Mouse (Mus musculus) hindbrain, embryonic 12.5 days (tissue): ENCODE measurements around the gene Ebf1. TPM values are rescaled to one million over a fixed set of nuclear protein-coding genes. Genes with fewer than 3 reads are reported as not detected.
A peak's percentile ranks its signal among the peaks of the same experiment; 100 is the strongest.

Source experiments
- ATAC-seq: fragments of 200-750 bp; cut with Nextera tagmentation; 2 replicates; pipeline ENCODE4 v1.8.0; 2017; ENCODE audit warnings: moderate TSS enrichment; ENCODE audit not compliant: low FRiP score
- H3K27ac ChIP-seq: fragments of 300-500 bp; sonication (generic); 2 replicates; pipeline ENCODE4 v1.5.1; 2016; ENCODE audit warnings: mild to moderate bottlenecking
- H3K27me3 ChIP-seq: fragments of 300-500 bp; sonication (generic); 2 replicates; pipeline ENCODE4 v1.6.1; 2016; ENCODE audit warnings: mild to moderate bottlenecking
- H3K36me3 ChIP-seq: fragments of 300-500 bp; sonication (generic); 2 replicates; pipeline ENCODE4 v1.6.1; 2016; ENCODE audit warnings: mild to moderate bottlenecking
- H3K4me1 ChIP-seq: fragments of 300-500 bp; sonication (generic); 2 replicates; pipeline ENCODE4 v1.6.1; 2016
- H3K4me2 ChIP-seq: fragments of 300-500 bp; sonication (generic); replicated peaks from 2 replicates; pipeline ENCODE4 v1.6.1; 2016; ENCODE audit warnings: mild to moderate bottlenecking
- H3K4me3 ChIP-seq: fragments of 300-500 bp; sonication (generic); 2 replicates; pipeline ENCODE4 v1.5.1; 2016; ENCODE audit warnings: mild to moderate bottlenecking
- H3K9ac ChIP-seq: fragments of 300-500 bp; sonication (generic); 2 replicates; pipeline ENCODE4 v1.6.1; 2016; ENCODE audit warnings: mild to moderate bottlenecking, moderate library complexity
- H3K9me3 ChIP-seq: fragments of 300-500 bp; sonication (generic); replicated peaks from 2 replicates; pipeline ENCODE4 v1.6.1; 2016; ENCODE audit warnings: mild to moderate bottlenecking
- WGBS: fragments of 180-500 bp; shearing (Covaris S2); methylation state at CpG from one replicate; pipeline ENCODE4 v1.1.7; 2016; 5-methylcytosine and 5-hydroxymethylcytosine counted together
- polyA plus RNA-seq: library from polyadenylated mRNA; unstranded; fragments of >200 nt; fragmentation: Nextera tagmentation; extraction: Ambion mirVana; gene quantifications from 2 replicates; pipeline ENCODE4 v1.2.1, GENCODE M21; 2016

The Ebf1 gene
- polyA plus RNA-seq, 1 experiment from 2014 or later: 111 TPM

DNA sequence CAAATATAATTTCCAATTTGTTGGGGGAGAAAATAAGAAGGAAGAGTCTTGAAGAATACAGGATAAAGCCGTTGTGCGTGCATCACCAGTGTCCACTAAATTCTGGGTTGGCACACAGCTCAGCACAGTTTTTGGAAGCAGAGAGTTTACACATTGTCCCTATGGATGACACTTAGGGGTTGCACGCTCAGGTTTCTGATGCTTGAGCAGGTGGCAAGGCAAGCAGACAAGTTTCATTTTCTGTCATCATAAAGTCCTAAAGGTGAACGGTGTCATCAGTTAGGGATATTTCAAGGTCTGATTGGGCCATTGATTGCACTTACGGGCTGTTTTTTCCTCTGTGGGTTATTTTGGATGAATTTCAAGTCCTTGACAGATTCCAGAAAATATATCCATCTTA lies 97.1 kb downstream of the Ebf1 start:
- 93% methylated on average over 5 of the region's 5 CpGs for WGBS
- no peak for ATAC-seq
- Histone ChIP-seq H3K9me3 (no peaks in the 10 kb centered on the region), H3K36me3 (no peaks in the 10 kb centered on the region), H3K27ac (no peak overlapping the region), H3K4me1 (peaks cover 22% of the 10 kb centered on the region; the same call in 1 of the 2 replicates), H3K9ac (no peak overlapping the region), H3K4me3 (no peak overlapping the region), H3K4me2 (no peak overlapping the region), H3K27me3 (no peaks in the 10 kb centered on the region)

DNA sequence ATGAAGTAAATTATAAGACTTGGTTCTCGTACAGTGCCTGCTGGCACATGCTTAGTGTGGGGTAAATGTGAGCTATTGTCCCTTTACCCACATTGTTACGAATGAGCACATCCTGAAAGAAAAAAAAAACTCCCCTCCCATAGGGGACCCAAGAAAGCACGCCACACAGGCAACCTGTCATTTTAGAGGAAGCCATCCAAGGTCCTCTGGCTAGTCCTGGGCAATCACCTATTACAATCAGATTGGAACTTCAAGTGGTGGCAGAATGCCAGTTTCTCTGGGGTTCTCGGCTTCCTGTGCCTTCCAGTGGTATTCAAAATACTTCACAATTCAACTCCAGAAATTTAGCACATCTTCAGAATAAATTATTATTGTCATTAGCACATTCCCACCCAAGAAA lies 98.7 kb downstream of the Ebf1 start:
- no peak for ATAC-seq
- no peaks in the 10 kb centered on the region for H3K27me3 ChIP-seq
- H3K4me2 ChIP-seq: no peak overlapping the region
- no peak overlapping the region for H3K9ac ChIP-seq
- no peaks in the 10 kb centered on the region for H3K36me3 ChIP-seq
- no peaks in the 10 kb centered on the region for H3K9me3 ChIP-seq
- 64% methylated on average over 4 of the region's 4 CpGs for WGBS
- no peak overlapping the region for H3K27ac ChIP-seq
- no peak overlapping the region for H3K4me3 ChIP-seq
- H3K4me1 ChIP-seq: peaks cover 20% of the 10 kb centered on the region; the same call in 1 of the 2 replicates

DNA sequence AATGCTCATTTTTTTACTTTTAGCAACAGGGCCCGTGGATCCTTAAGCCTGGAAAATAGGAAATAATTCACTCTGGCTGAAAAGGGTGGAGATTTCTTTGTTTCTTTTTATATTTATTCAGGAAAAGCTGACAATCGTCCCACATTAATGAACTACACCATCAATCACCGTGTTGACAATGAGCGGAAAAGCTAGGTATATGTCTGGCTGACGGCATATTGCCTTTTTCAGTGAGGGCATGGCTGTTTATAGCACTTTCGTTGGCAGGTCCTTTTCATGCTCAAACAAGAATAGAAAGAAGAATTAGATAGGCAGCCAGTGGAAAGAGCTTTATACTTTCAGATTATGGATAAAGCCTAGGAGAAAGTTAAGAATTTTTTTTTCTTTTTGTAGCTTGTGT lies 99.8 kb downstream of the Ebf1 start:
- H3K4me3 ChIP-seq: no peak overlapping the region
- no peak overlapping the region for H3K9ac ChIP-seq
- 45% methylated on average over 6 of the region's 6 CpGs for WGBS
- no peak overlapping the region for H3K27ac ChIP-seq
- peaks cover 20% of the 10 kb centered on the region; the same call in 1 of the 2 replicates for H3K4me1 ChIP-seq
- no peak overlapping the region for H3K4me2 ChIP-seq
- no peaks in the 10 kb centered on the region for H3K9me3 ChIP-seq
- no peaks in the 10 kb centered on the region for H3K36me3 ChIP-seq
- no peaks in the 10 kb centered on the region for H3K27me3 ChIP-seq
- ATAC-seq: no peak

DNA sequence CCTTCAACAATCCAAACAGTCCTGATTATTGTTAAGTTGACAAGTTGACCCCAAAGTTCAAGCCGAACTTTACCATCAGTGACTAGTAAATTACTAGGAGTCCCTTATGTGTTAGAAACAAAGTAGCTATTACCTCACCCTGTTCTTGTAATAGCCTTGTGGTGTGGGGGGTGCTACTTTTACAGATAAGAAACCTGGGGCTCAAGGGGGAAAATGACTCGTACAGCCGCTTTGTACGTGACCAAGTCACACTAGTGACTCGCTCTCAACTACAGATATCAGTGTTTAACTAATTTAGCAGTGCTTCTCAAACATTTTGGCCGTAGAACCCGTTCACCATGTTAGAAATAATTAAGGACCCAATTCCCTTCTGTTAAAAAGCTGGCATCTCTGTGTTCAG lies 100.5 kb downstream of the Ebf1 start:
- Histone ChIP-seq H3K36me3 (no peaks in the 10 kb centered on the region), H3K27ac (no peak overlapping the region), H3K4me3 (no peak overlapping the region), H3K9me3 (no peaks in the 10 kb centered on the region), H3K4me1 (peaks cover 19% of the 10 kb centered on the region; the same call in 1 of the 2 replicates), H3K9ac (no peak overlapping the region), H3K4me2 (no peak overlapping the region), H3K27me3 (no peaks in the 10 kb centered on the region)
- 83% methylated on average over 7 of the region's 7 CpGs for WGBS
- no peak for ATAC-seq

DNA sequence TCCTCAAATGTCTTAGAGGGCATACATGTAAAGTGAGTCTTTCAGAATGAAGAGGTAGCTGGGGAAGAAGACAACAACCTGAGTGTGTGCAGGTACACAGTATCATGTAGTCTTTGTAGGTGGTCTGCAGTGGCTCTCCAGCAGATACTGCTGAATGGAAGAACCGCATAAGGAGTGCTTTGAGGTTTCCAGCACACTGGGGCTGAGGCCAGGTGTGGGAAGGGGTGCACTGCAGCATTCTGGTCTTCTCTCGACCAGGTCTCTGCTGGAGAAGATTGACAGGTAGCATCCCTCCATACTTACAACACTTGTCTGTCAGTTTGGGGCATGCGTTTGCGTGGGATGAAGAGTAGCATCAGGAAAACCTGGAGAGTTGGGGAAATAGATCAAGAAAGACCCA lies 104.9 kb downstream of the Ebf1 start:
- no peak for ATAC-seq
- Histone ChIP-seq H3K9ac (no peak overlapping the region), H3K27ac (no peak overlapping the region), H3K9me3 (no peaks in the 10 kb centered on the region), H3K27me3 (no peaks in the 10 kb centered on the region), H3K36me3 (no peaks in the 10 kb centered on the region), H3K4me1 (no peaks in the 10 kb centered on the region), H3K4me3 (no peak overlapping the region), H3K4me2 (no peak overlapping the region)
- WGBS: 95% methylated on average over 4 of the region's 4 CpGs

DNA sequence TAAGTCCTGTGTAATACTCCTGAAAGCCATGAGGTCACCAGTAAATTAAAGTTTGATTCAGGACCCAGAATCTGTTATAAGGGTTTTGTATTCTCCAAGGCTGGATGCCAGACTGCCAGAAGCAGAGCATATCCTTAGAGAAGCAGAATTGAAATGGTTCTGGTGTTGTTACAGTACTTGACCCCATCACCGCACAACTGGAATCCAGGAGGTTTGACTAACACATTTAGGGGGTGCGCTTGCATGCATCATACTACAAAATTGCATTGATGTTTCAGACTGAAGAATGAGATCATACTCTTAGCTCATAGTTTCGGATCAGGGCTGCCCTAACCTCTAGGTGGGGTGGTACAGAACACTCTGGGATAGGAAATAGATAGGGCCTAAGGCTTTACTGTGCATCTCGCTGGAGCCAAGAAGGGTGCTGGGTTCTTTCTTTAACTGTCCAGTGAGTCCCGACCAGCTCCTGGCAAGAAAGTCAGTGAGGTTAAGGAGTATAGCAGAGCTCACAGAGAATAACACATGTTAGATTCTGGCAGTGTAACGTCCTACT lies 106.9 kb downstream of the Ebf1 start:
- Histone ChIP-seq H3K27ac (no peak overlapping the region), H3K9ac (no peak overlapping the region), H3K4me2 (no peak overlapping the region), H3K4me3 (no peak overlapping the region), H3K4me1 (0 out of 2 replicates have a peak, but pooled peaks cover 2% of the 10 kb centered on the region), H3K36me3 (no peaks in the 10 kb centered on the region), H3K9me3 (no peaks in the 10 kb centered on the region), H3K27me3 (no peaks in the 10 kb centered on the region)
- 88% methylated on average over 6 of the region's 6 CpGs for WGBS
- no peak for ATAC-seq

DNA sequence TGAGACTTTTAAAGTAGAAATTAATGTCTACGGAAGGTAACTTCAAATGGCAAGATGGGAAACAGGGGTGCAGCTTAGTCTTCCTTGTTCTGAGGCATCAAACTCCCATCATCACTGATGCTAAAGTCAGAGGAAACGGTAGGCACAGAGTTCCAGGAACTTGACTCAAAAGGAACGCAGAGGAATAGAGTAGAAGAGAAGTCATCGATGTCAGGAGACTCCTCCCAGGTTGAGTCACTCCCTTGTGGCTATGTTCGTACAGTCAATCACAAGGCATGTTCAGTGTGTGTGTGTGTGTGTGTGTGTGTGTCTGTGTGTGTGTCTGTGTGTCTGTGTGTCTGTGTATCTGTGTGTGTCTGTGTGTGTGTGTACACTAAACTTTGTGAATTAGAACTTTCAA lies 108.6 kb downstream of the Ebf1 start:
- H3K4me2 ChIP-seq: no peak overlapping the region

DNA sequence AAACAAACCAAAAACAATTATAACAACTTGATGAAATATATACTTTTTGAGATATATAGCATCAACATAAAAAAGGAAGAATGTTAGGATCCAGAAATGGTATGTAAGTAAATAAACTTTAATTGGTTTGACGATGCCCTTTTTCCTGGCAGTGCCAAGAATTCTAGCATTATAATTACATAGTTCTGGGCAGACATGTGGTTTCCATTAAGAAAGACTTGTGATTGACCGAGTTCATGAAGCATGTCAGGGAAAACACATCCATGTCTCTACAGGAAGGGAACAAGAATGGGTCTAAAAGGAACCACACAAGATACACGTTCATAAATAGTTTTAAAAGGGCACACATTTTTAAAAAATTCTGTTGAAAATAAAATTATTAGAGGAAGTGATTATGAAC lies 110.3 kb downstream of the Ebf1 start:
- ATAC-seq: no peak
- Histone ChIP-seq H3K27ac (no peak overlapping the region), H3K4me1 (peaks cover 7% of the 10 kb centered on the region), H3K36me3 (no peaks in the 10 kb centered on the region), H3K27me3 (no peaks in the 10 kb centered on the region), H3K9me3 (no peaks in the 10 kb centered on the region), H3K9ac (no peak overlapping the region), H3K4me2 (no peak overlapping the region), H3K4me3 (no peak overlapping the region)
- WGBS: 57% methylated on average over 3 of the region's 3 CpGs

More for the DNA sequence above, 108.6 kb downstream of the Ebf1 start:
- peaks cover 7% of the 10 kb centered on the region for H3K4me1 ChIP-seq
- no peak overlapping the region for H3K27ac ChIP-seq
- H3K9ac ChIP-seq: no peak overlapping the region
- H3K36me3 ChIP-seq: no peaks in the 10 kb centered on the region
- H3K9me3 ChIP-seq: no peaks in the 10 kb centered on the region
- no peak overlapping the region for H3K4me3 ChIP-seq
- ATAC-seq: no peak
- H3K27me3 ChIP-seq: no peaks in the 10 kb centered on the region
- 90% methylated on average over 5 of the region's 5 CpGs for WGBS

DNA sequence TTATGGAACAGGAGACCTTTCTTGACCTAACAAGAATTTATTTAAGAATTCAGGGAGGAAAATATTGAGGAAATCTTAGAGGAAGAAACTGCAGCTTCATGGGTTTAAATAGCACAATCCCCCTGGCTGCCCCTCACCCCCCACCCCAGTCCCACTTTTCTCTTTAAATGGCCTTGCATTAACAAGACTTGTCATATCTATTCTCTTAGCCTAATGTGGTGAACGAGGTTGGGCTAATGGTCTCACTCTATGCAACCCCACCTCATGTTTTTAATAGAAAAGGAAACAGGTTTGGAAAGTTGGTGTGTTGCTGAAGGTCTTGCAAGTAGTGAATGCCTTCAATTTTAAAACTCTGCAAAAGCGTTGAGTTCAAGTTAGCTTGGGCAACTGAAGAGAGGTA lies 110.7 kb downstream of the Ebf1 start:
- peaks cover 7% of the 10 kb centered on the region for H3K4me1 ChIP-seq
- H3K9me3 ChIP-seq: no peaks in the 10 kb centered on the region
- no peak overlapping the region for H3K27ac ChIP-seq
- no peak overlapping the region for H3K9ac ChIP-seq
- H3K4me3 ChIP-seq: no peak overlapping the region
- no peaks in the 10 kb centered on the region for H3K27me3 ChIP-seq
- WGBS: 72% methylated on average over 2 of the region's 2 CpGs
- no peak for ATAC-seq
- H3K36me3 ChIP-seq: no peaks in the 10 kb centered on the region
- H3K4me2 ChIP-seq: no peak overlapping the region

DNA sequence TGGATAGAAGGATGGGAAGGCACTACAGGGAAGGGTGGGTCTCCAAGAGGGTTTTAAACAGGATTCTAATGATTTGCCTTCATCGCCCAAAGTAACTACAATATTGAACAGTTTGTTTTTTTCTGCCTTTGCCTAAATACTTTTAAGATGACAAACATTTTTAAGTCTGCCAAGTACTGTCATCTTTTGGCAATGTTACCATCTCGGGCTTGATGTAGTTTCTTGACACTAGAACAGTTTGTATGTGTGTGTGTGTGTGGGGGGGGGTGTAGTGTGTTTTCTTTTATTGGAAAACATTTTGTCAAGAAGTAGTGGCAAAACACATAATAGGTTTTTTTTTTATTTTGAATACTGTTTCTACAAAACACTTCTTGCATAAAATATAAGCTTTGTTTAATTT lies 111.2 kb downstream of the Ebf1 start:
- no peak overlapping the region for H3K9ac ChIP-seq
- no peak overlapping the region for H3K27ac ChIP-seq
- H3K9me3 ChIP-seq: no peaks in the 10 kb centered on the region
- no peaks in the 10 kb centered on the region for H3K27me3 ChIP-seq
- ATAC-seq: no peak
- no peak overlapping the region for H3K4me2 ChIP-seq
- peaks cover 11% of the 10 kb centered on the region for H3K4me1 ChIP-seq
- H3K36me3 ChIP-seq: no peaks in the 10 kb centered on the region
- no peak overlapping the region for H3K4me3 ChIP-seq
- WGBS: 86% methylated on average over 2 of the region's 2 CpGs

DNA sequence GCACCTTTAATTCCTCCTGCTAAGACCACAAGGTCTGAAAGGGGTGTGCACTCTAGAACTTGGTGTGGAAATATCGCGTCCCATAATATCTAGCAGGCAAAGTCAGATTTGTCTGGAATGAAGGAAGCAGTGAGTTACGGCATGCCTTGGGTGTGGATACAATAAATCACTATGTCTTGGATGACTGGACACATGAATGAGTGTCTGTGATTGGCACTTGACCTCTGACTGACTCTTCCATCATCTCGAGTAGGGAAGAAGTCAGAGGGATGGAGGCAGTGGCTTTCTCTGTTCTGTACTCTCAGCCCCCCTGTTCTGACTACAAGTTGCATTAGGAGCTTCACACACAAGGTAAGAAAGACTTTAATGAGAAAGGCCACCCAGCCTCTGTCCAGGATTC lies 112.8 kb downstream of the Ebf1 start:
- no peak overlapping the region for H3K9ac ChIP-seq
- no peak for ATAC-seq
- H3K4me1 ChIP-seq: peaks cover 11% of the 10 kb centered on the region
- H3K36me3 ChIP-seq: no peaks in the 10 kb centered on the region
- no peak overlapping the region for H3K27ac ChIP-seq
- H3K27me3 ChIP-seq: no peaks in the 10 kb centered on the region
- H3K4me2 ChIP-seq: no peak overlapping the region
- 61% methylated on average over 4 of the region's 4 CpGs for WGBS
- H3K9me3 ChIP-seq: no peaks in the 10 kb centered on the region
- H3K4me3 ChIP-seq: no peak overlapping the region

DNA sequence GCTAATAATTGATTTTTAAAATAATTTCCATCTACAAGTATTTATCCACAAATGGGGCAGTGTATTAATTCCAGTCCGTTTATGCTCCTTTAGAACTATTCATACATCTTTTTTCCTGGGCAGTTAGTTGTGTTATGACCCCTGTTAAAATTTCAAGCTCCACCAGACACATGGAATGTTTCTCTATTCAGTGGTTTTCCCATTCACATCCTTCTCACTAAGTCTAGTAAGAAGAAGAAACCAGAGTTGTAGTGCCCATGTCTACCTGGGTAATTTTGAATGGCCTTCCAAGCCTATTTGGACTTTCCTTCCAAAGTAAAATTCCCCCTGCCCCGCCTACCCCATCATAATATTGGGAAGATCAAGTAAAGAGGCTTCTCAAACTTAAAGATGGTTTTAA lies 114.6 kb downstream of the Ebf1 start:
- Histone ChIP-seq H3K4me2 (no peak overlapping the region), H3K4me3 (no peak overlapping the region), H3K4me1 (peaks cover 11% of the 10 kb centered on the region), H3K9ac (no peak overlapping the region), H3K36me3 (no peaks in the 10 kb centered on the region), H3K27ac (no peak overlapping the region), H3K9me3 (no peaks in the 10 kb centered on the region), H3K27me3 (no peaks in the 10 kb centered on the region)
- no peak for ATAC-seq
- WGBS: 80% methylated on average over 2 of the region's 2 CpGs

DNA sequence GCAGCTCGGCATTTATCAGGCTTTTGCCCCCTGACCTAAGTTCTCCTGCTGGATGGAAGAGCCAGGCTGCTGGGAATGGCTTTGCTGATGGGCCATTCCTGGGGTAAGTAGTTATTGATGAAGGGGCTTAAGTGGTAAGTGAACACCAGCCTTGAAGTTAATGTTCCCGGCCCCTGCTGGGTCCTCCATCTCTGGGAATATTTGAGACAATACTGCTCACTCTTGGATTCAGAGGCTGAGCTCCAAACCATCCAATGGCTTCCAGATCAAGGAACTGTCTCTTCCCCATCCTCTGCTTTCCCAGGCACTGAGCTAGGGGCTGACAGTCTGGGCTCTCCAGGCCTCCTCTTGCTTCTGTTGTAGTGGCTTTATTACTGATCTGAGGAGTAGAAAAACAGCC lies 116.2 kb downstream of the Ebf1 start:
- Histone ChIP-seq H3K36me3 (no peaks in the 10 kb centered on the region), H3K9ac (no peak overlapping the region), H3K9me3 (no peaks in the 10 kb centered on the region), H3K27ac (0 out of 2 replicates have a peak overlapping the region, but pooled peaks have one; percentile 9), H3K4me1 (peaks cover 9% of the 10 kb centered on the region), H3K4me2 (no peak overlapping the region), H3K27me3 (no peaks in the 10 kb centered on the region), H3K4me3 (no peak overlapping the region)
- WGBS: 48% methylated on average over 2 of the region's 2 CpGs
- 0 out of 2 replicates have a peak, but pooled peaks have one; percentile 22 for ATAC-seq
